Mouse (Mus musculus) ovary, postnatal 10 days (tissue): ENCODE results near the gene Vsnl1.

Experiments
- DNase-seq: peaks from one replicate; pipeline ENCODE4 v3.0.0; 2022; ENCODE audit warnings: low spot score

Vsnl1 gene

GRCm38 (mm10) chr12:11276632-11277031 lies 159.8 kb downstream of the Vsnl1 start:
- DNase-seq = no peak
